Mouse (Mus musculus) kidney, postnatal 14 days (tissue): ENCODE measurements around the gene Myocos.
"Not testable (repeated sequence)": the region's sequence is repeated elsewhere in the genome, so short reads cannot be mapped to it uniquely, and the experiment has no call there.

Experiments used
- DNase-seq: peaks from one replicate; pipeline ENCODE4 v3.0.0; 2022; ENCODE audit warnings: mixed read lengths

The Myocos gene

GRCm38 (mm10) chr1:162658119-162658518 lies at the start of gene Myocos:
Gene Myocos (minus strand): TSS chr1:162658219.
- DNase-seq = no peak

- no peak for DNase-seq
Observed at GRCm38 (mm10) chr1:162700389-162701066, 42.5 kb upstream of the Myocos start.

GRCm38 (mm10) chr1:162697866-162698265 lies 39.8 kb upstream of the Myocos start:
- no peak for DNase-seq

- no peak for DNase-seq
Observed at GRCm38 (mm10) chr1:162693721-162694120, 35.7 kb upstream of the Myocos start.

- DNase-seq = peak; percentile 7
Observed at GRCm38 (mm10) chr1:162665486-162666174, 7.6 kb upstream of the Myocos start.

- DNase-seq = peak; percentile 80
Observed at GRCm38 (mm10) chr1:162664826-162665475, 6.9 kb upstream of the Myocos start.

GRCm38 (mm10) chr1:162660276-162660860 lies 2.3 kb upstream of the Myocos start:
- no peak for DNase-seq

GRCm38 (mm10) chr1:162648416-162648815 lies 9.6 kb downstream of the Myocos start:
- no peak for DNase-seq

GRCm38 (mm10) chr1:162646083-162646686 lies 11.8 kb downstream of the Myocos start:
- DNase-seq = no peak

GRCm38 (mm10) chr1:162643752-162644151 lies 14.3 kb downstream of the Myocos start:
- peak; percentile 24 for DNase-seq

- no peak for DNase-seq
Observed at GRCm38 (mm10) chr1:162642591-162642990, 15.4 kb downstream of the Myocos start.

GRCm38 (mm10) chr1:162639861-162640260 lies 18.2 kb downstream of the Myocos start:
- DNase-seq = no peak

- DNase-seq = no peak
Observed at GRCm38 (mm10) chr1:162639051-162639750, 18.8 kb downstream of the Myocos start, which contains the start of gene Myoc. Gene Myoc (plus strand): TSS chr1:162639155.

GRCm38 (mm10) chr1:162638535-162638934 lies 19.5 kb downstream of the Myocos start:
- no peak for DNase-seq

- no peak for DNase-seq
Observed at GRCm38 (mm10) chr1:162636516-162636915, 21.5 kb downstream of the Myocos start.

- not testable (repeated sequence) for DNase-seq
Observed at GRCm38 (mm10) chr1:162635291-162635931, 22.6 kb downstream of the Myocos start.

- not testable (repeated sequence) for DNase-seq
Observed at GRCm38 (mm10) chr1:162628326-162628725, 29.7 kb downstream of the Myocos start.

- peak; percentile 56 for DNase-seq
Observed at GRCm38 (mm10) chr1:162627821-162628220, 30.2 kb downstream of the Myocos start.

- DNase-seq = no peak
Observed at GRCm38 (mm10) chr1:162625229-162625628, 32.8 kb downstream of the Myocos start.

GRCm38 (mm10) chr1:162623895-162624294 lies 34.1 kb downstream of the Myocos start:
- no peak for DNase-seq

- DNase-seq = no peak
Observed at GRCm38 (mm10) chr1:162620487-162620886, 37.5 kb downstream of the Myocos start.

GRCm38 (mm10) chr1:162615511-162615910 lies 42.5 kb downstream of the Myocos start:
- no peak for DNase-seq
